Mouse (Mus musculus) ovary, postnatal 36 days (tissue): Measurements from ENCODE around the gene Kifap3.

ENCODE experiments used
- DNase-seq: peaks from one replicate; pipeline ENCODE4 v3.0.0; 2022; ENCODE audit warnings: low spot score, mixed read lengths

Gene Kifap3

DNA sequence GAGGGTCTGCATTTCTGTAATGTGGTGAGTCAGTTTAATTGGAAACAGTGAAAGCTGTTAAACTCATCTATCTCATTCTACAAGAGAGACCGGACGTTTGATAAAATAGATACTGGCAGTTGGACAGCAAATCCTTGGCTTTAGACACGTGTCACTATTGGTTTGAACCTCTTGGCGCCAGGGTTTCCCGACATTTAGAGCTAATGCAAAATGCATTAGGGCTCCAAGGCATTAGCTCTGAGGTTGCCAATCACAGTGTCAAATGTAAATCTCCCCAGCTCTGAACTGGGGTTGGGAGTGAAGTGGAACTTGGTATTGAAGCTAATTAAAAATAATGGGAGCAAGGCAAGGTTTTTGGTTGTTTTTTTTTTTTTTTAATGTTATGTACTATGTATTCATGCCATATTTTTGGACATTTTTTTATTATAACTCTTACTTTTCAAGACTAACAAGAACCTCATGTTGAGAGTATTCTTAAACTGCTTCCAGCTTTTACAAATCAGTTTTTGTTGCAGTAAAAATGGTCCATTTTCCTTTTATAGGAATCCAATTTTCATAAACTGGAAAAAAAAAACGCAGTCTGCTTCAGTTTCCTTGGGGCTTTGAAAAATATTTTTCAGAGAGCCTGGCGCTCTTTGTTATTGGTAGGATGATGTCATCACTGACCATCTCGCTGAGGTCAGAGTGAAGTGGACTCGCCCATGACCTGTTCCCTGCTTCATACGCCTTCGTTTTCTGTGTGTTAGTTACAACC, 114.6 kb downstream of the Kifap3 start:
- no peak for DNase-seq

- no peak for DNase-seq
Measured at GRCm38 (mm10) chr1:163898291-163898764, 118.9 kb downstream of the Kifap3 start.

- no peak for DNase-seq
Measured at GRCm38 (mm10) chr1:163899575-163899974, 120.2 kb downstream of the Kifap3 start.

DNA sequence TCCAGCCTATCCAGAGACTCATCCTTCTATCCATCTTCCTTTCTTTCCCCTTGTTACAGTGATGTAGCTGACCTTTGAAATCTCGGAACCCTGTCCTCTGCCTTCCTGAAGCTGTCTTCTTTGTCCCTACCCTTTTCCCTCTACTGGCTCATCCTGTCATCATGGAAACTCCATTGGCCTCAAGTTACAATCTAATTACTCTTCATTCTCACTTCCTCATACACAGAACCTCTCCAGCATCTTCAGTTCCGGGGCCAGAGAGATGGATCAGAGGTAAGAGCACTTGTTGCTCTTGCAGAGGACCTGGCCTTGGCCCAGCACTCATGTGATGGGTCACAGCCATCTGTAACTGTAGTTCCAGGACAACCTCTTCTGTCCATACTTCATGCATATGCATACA, 120.8 kb downstream of the Kifap3 start:
- no peak for DNase-seq

- no peak for DNase-seq
Measured at GRCm38 (mm10) chr1:163903411-163903810, 124.0 kb downstream of the Kifap3 start.

DNA sequence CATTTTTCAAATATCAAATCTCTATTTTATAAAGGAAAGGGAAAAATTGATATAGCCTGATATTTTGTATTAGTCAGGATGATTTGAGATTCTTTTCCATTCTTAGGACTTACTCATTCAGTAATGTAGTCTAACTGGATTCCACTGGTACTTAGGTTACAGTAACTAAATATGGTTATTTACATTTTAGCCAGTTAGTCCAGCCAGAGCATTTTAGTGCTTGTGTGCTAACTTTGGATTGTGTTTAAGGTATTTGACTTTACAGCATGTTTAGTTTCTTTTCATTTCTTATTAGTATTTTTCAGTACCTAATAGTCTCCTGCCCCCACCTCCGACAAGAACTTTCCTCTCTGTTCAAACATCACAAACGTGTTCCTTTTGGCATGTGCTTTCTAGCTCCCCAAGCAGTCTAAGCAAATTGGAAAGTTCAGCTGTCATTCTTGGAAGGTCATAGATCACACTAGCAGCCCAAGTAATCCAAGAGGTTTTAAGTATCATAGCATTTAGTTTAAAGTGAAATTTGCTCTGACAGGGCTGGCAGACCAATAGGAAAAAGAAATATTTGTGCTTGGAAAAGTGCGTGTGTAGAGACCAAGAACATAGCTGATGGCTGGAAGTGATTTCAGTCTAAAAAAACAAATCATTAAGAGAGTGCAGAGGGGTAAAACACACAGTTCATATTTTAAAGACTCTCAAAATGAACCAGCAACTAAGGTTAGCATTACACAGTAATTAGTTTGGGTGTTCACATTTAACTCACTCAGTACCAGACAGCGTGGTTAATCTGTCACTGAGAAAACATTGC, 127.8 kb downstream of the Kifap3 start:
- no peak for DNase-seq

DNA sequence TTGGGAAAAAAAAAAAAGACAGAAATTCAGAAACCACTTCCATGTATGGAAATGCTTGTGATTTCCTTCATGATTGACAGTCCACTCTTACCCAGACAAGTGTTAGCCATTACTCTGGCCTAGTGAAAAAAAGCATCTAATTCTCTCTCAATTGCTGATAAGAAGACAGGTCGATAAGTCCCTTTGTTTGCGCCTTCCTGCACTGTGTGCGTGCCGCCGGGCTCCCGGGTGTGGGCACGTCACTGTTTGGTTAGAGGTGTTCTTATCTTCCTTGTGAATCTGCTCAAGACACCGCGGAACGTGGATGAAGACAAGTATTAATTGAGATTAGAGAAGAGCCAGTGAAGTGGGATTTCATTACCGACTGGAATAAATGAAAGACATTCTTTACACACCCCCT, 129.0 kb downstream of the Kifap3 start:
- no peak for DNase-seq

DNA sequence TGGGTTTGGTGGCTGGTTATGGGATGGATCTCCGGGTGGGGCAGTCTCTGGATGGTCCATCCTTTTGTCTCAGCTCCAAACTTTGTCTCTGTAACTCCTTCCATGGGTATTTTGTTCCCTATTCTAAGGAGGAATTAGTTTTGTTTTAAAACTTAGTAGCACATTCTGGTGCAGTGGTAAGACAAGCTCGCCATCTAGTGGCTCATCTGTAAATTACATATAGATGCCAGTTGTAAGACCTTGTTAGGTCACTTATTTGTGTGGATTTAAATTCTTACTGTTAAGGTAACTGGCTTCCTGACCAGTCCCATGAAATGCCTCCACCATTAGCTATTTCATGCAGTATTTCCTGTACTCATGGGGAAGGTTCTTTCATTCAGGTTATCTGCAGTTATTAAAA, 131.0 kb downstream of the Kifap3 start:
- no peak for DNase-seq

GRCm38 (mm10) chr1:163910785-163911184, 131.4 kb downstream of the Kifap3 start:
- DNase-seq, result no peak

DNA sequence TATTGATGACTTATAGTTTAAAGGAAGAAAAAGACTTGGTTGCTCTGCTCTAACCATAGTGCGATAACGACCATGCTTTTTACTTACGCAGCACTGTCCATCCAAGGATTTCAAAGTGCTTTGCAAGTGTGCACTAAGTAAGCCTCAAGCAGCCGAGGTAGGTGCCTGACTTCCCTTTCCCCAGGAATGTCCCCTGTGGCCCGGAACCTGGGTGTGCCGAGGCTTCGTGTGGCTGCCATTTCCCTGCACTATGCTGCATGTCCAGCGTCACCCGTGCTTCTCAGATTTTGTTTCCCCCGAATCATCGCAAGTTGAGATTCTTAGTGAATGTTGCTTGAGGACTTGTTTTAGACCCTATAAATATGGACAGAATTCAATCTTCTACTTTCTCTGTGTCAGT, 132.6 kb downstream of the Kifap3 start:
- no peak for DNase-seq

DNA sequence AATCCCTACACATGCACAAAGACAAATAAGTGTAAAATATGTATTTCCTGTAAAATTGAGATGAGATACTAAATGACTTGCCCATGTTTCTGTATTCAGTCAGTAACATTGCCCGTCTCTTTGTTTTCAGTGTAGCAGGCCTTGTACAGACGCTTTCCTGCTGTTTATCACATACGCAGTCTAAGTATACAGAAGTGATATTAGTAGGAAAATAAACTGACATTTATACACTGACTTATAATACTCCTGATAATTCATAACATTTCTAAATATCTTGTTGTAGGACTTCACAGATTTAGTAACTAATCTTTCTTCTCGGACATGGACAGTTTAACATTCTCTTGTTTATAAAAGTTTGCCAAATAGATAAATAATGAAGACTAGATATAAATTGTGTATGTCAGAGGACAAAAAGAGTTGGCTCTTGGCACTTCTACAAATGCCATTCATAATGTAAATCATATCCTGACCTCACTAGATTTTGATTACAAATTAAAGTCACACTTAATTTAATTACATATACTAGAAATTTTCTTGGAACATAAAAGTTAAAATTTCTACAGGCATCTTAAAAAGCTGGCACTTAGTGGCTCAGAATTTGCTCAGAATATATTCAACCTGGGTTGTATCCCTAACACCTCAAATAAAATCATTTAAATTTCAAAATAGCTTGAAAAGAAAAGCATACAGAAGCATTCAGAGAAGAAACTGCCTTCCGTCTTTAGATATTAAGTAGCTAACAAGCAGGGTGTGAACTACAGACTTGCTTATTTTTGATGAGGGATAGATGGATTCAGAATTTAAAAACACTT, 138.2 kb downstream of the Kifap3 start:
- DNase-seq, result no peak

- DNase-seq, result no peak
Measured at GRCm38 (mm10) chr1:163924093-163924492, 144.7 kb downstream of the Kifap3 start.

DNA sequence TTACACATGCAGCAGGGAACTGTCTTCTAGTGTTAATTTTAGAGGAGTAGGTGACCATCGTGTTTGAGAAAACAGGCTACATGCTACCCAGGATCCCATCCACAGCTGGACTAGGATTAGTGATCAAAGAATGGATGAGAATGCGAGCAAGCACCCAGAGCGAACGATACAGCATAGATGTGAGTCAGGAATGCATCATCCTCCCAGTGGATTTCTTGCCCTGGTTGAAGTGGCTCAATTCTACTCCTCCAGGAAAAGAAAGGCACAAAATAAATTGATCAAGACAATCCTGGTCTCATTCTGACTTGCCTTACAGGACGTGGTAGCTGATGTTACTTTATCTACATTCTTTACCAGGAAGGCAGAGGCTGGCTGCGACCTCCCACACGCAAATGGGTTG, 149.5 kb downstream of the Kifap3 start, which contains the start of gene Scyl3:
Scyl3 (plus strand) TSS at position 255 of the 400 bp plus-strand sequence.
- no peak for DNase-seq

GRCm38 (mm10) chr1:163929636-163930457, 150.5 kb downstream of the Kifap3 start:
- DNase-seq, result peak; percentile 87

DNA sequence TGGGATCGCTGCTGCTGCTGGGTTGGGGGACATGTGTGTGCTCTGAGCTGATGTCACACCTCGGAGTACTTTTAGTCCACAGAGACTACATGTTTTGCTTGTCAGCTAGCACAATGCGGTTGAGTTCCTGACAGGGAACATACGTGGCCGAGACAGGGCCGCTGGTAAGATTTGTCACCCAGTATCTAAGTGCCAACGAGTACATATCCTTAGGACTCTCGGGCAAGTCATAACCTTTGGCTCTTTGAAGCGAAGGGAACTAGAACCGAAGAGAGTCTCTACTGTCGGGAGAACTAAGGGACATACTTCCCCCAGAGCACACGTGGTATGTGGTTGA, 151.0 kb downstream of the Kifap3 start:
- no peak for DNase-seq

DNA sequence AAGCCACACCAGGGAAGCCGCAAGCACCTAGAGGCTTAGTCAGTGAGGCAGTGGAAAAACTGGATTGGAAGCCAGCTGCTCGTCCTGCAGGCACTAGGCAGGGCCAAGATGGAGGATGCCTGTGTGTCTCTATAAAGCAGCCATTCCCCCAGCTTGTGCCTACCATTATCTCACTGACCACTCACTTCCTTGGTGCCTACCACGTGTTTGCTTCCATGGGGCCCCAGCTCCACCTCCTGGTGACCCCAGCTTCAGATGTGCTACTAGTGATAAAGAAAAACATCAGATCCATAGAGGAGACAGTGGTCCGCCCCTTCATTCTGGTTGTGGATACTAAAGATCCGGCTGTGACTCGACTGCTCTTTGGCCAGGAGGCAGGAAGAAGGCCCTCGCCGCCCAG, 152.4 kb downstream of the Kifap3 start:
- DNase-seq, result no peak

DNA sequence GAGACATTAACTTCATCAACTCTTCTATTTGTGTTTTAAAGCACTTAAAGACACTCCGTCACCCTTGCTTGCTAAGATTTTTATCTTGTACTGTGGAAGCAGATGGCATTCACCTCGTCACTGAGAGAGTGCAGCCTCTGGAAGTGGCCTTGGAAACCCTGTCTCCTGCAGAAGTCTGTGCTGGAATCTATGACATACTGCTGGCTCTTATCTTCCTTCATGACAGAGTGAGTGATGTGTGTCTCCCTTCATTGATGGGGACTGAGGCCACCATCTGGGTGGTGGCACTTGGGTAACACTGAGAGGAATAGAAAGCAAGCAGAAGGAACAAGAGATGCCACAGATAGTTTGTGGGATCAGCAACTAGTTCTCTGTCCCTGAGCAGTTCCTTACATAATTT, 155.2 kb downstream of the Kifap3 start:
- DNase-seq, result no peak

- DNase-seq, result no peak
Measured at GRCm38 (mm10) chr1:163942056-163942455, 162.7 kb downstream of the Kifap3 start.

DNA sequence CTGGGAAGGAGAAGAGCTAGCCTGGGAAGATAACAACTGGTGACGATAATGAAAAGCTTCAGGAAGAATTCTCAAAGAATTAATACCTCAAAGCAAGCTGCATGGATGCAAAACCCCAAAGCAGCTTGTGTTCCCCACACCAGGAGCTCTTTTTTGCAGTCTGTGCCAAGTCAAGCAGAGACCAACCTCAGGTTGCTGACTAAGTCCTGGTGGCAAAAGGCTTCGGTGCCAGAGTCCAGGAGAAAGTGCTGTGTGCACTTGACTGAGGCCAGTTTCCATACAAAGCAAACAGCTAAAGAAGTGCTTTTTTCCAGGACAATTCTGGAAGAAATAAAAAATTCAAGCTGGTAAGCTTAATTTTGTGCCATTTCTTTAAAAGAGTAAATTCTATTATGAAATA, 174.0 kb downstream of the Kifap3 start:
- DNase-seq, result no peak

- DNase-seq, result no peak
Measured at GRCm38 (mm10) chr1:163958036-163958435, 178.7 kb downstream of the Kifap3 start.

DNA sequence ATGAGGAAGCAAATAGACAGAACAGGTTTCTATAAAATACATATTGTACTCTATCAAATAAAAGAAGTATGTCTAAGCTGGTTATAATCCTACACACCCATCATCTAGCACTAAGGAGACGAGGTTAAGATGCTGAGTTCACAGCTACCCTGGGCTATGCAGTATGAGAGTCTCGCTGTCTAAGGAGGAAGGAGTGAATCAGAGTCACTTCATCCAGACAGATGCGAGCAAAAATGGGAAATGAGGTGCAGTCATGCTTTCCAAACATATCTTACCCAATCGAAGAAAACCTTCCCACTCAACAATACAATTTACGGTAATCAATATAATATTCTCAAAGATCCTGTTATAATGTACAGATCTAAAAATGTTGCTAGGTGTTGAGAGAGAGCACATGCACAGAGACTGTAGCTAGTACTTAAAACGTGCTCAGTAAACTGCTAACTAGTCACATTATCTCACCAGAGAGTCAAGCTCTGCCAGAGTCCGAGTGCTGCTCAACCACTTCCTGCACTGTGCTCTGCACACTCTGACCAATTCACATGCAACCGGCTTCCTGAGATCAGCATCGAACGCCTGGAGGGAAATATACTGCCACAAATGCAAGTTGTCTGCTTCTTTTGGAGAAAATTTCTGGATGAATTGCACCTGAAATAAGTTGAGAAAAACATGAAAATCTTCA, 184.8 kb downstream of the Kifap3 start:
- no peak for DNase-seq
